Mouse (Mus musculus): ENCODE results near the gene Slc17a5.
A peak's percentile ranks its signal among the peaks of the same experiment; 100 is the strongest.
"Not testable (repeated sequence)": the region's sequence is repeated elsewhere in the genome, so short reads cannot be mapped to it uniquely, and the experiment has no call there.

The Slc17a5 gene

GRCm38 (mm10) chr9:78558586-78559214 is 29.1 kb downstream of the Slc17a5 start:
- peak; percentile 20 to 31 for DNase-seq

- DNase-seq = no peak
Measured at GRCm38 (mm10) chr9:78557041-78557440, 30.8 kb downstream of the Slc17a5 start.

GRCm38 (mm10) chr9:78552984-78553383 is 34.9 kb downstream of the Slc17a5 start:
- DNase-seq = peak; percentile 88 to 93

- no peak for DNase-seq
Measured at GRCm38 (mm10) chr9:78551761-78552160, 36.1 kb downstream of the Slc17a5 start.

GRCm38 (mm10) chr9:78547742-78548141 is 40.1 kb downstream of the Slc17a5 start:
- DNase-seq = peak; percentile 17 to 41

- DNase-seq = peak; percentile 28 to 43
Measured at GRCm38 (mm10) chr9:78546944-78547343, 40.9 kb downstream of the Slc17a5 start.

GRCm38 (mm10) chr9:78541758-78542157 is 46.1 kb downstream of the Slc17a5 start:
- peak in 1 of 2 experiments; percentile 28 for DNase-seq

GRCm38 (mm10) chr9:78538421-78538820 is 49.4 kb downstream of the Slc17a5 start:
- DNase-seq = peak; percentile 47 to 50

- DNase-seq = peak; percentile 93 to 95
Measured at GRCm38 (mm10) chr9:78537154-78537873, 50.5 kb downstream of the Slc17a5 start.

GRCm38 (mm10) chr9:78534606-78535005 is 53.2 kb downstream of the Slc17a5 start:
- no peak for DNase-seq

- no peak for DNase-seq
Measured at GRCm38 (mm10) chr9:78533296-78533935, 54.4 kb downstream of the Slc17a5 start.

- DNase-seq = no peak
Measured at GRCm38 (mm10) chr9:78532341-78532819, 55.5 kb downstream of the Slc17a5 start.

GRCm38 (mm10) chr9:78531816-78532215 is 56.0 kb downstream of the Slc17a5 start:
- DNase-seq = no peak

GRCm38 (mm10) chr9:78527767-78528381 is 60.0 kb downstream of the Slc17a5 start:
- DNase-seq = peak; percentile 91 to 94

- DNase-seq = peak; percentile 88
Measured at GRCm38 (mm10) chr9:78527301-78527761, 60.5 kb downstream of the Slc17a5 start.

- peak in 1 of 2 experiments; percentile 19 for DNase-seq
Measured at GRCm38 (mm10) chr9:78526206-78526605, 61.6 kb downstream of the Slc17a5 start.

- DNase-seq = no peak
Measured at GRCm38 (mm10) chr9:78525451-78526135, 62.2 kb downstream of the Slc17a5 start.

GRCm38 (mm10) chr9:78521689-78522088 is 66.2 kb downstream of the Slc17a5 start:
- peak; percentile 46 to 55 for DNase-seq

GRCm38 (mm10) chr9:78520780-78521601 is 66.8 kb downstream of the Slc17a5 start:
- peak; percentile 88 to 92 for DNase-seq

- DNase-seq = peak; percentile 77 to 82
Measured at GRCm38 (mm10) chr9:78520127-78520779, 67.6 kb downstream of the Slc17a5 start.

GRCm38 (mm10) chr9:78517237-78517636 is 70.6 kb downstream of the Slc17a5 start:
- DNase-seq = not testable (repeated sequence)
